Mouse (Mus musculus) midbrain, embryonic 14.5 days (tissue): ENCODE results near the gene Cacng1. TPM values are rescaled to one million over a fixed set of nuclear protein-coding genes. Genes with fewer than 3 reads are reported as not detected.
A peak's percentile ranks its signal among the peaks of the same experiment; 100 is the strongest.

Source experiments
- ATAC-seq: fragments of 200-750 bp; cut with Nextera tagmentation; 2 replicates; pipeline ENCODE4 v1.8.0; 2017; ENCODE audit warnings: moderate number of reproducible peaks, moderate library complexity; ENCODE audit not compliant: low FRiP score, low TSS enrichment
- DNase-seq: peaks from one replicate; pipeline ENCODE4 v3.0.0-alpha.2; 2015
- H3K27ac ChIP-seq: fragments of 300-500 bp; sonication (generic); replicated peaks from 2 replicates; pipeline ENCODE4 v1.5.1; 2014; ENCODE audit warnings: mild to moderate bottlenecking, low read depth, low read length, moderate library complexity
- H3K27me3 ChIP-seq: fragments of 300-500 bp; sonication (generic); 2 replicates; pipeline ENCODE4 v1.6.1; 2014; ENCODE audit warnings: low read length, control low read depth, mixed read lengths; ENCODE audit not compliant: control insufficient read depth, insufficient read depth
- H3K36me3 ChIP-seq: fragments of 300-500 bp; sonication (generic); 2 replicates; pipeline ENCODE4 v1.6.1; 2014; ENCODE audit warnings: low read length, control low read depth; ENCODE audit not compliant: control insufficient read depth, insufficient read depth
- H3K4me1 ChIP-seq: fragments of 300-500 bp; sonication (generic); 2 replicates; pipeline ENCODE4 v1.6.1; 2014; ENCODE audit warnings: mild to moderate bottlenecking, antibody characterized with exemption, low read length, control low read depth; ENCODE audit not compliant: control insufficient read depth, insufficient read depth
- H3K4me2 ChIP-seq: fragments of 300-500 bp; sonication (generic); 2 replicates; pipeline ENCODE4 v1.6.1; 2014; ENCODE audit warnings: mild to moderate bottlenecking, low read length, moderate library complexity
- H3K4me3 ChIP-seq: fragments of 300-500 bp; sonication (generic); replicated peaks from 2 replicates; pipeline ENCODE4 v1.5.1; 2014; ENCODE audit warnings: low read depth, low read length
- H3K9ac ChIP-seq: fragments of 300-500 bp; sonication (generic); replicated peaks from 2 replicates; pipeline ENCODE4 v1.6.1; 2014; ENCODE audit warnings: mild to moderate bottlenecking, low read length, moderate library complexity
- H3K9me3 ChIP-seq: fragments of 300-500 bp; sonication (generic); 2 replicates; pipeline ENCODE4 v1.6.1; 2016; ENCODE audit warnings: low read length, control low read depth, mixed read lengths; ENCODE audit not compliant: control insufficient read depth
- WGBS: fragments of 180-500 bp; shearing (Covaris S2); extraction: QIAGEN DNeasy Blood & Tissue Kit; methylation state at CpG from one replicate; pipeline ENCODE4 v1.1.7; 2014; 5-methylcytosine and 5-hydroxymethylcytosine counted together
- polyA plus RNA-seq: library from polyadenylated mRNA; unstranded; fragments of >200 nt; fragmentation: Nextera tagmentation; extraction: Ambion mirVana; gene quantifications from 2 replicates; pipeline ENCODE4 v1.2.1, GENCODE M21; 2014

Gene Cacng1
- polyA plus RNA-seq, 1 experiment from 2014 or later, result 0.45 TPM

GRCm38 (mm10) chr11:107699967-107700366 is 16.4 kb downstream of the Cacng1 start:
- ATAC-seq, result no peak
- H3K27ac ChIP-seq, result no peak overlapping the region
- 0 out of 2 replicates have a peak, but pooled peaks cover 3% of the 10 kb centered on the region for H3K4me1 ChIP-seq
- WGBS, result 98% methylated on average over 4 of the region's 4 CpGs
- DNase-seq, result no peak
- no peak overlapping the region for H3K9ac ChIP-seq
- no peaks in the 10 kb centered on the region; the same call in 1 of the 2 replicates for H3K27me3 ChIP-seq
- no peak overlapping the region for H3K4me2 ChIP-seq
- no peak overlapping the region for H3K4me3 ChIP-seq
- H3K9me3 ChIP-seq, result no peaks in the 10 kb centered on the region
- no peaks in the 10 kb centered on the region for H3K36me3 ChIP-seq

- no peaks in the 10 kb centered on the region for H3K27me3 ChIP-seq
- H3K4me1 ChIP-seq, result no peaks in the 10 kb centered on the region
- no peaks in the 10 kb centered on the region for H3K9me3 ChIP-seq
These were observed 23.0 kb downstream of the Cacng1 start for GRCm38 (mm10) chr11:107693338-107693737.

GRCm38 (mm10) chr11:107691569-107691968 is 24.8 kb downstream of the Cacng1 start:
- no peaks in the 10 kb centered on the region for H3K9me3 ChIP-seq
- ATAC-seq, result no peak
- 70% methylated on average over 8 of the region's 8 CpGs for WGBS
- no peak overlapping the region for H3K27ac ChIP-seq
- peak; percentile 25 for DNase-seq
- no peaks in the 10 kb centered on the region for H3K27me3 ChIP-seq
- no peak overlapping the region for H3K4me2 ChIP-seq
- H3K4me3 ChIP-seq, result no peak overlapping the region
- no peak overlapping the region for H3K9ac ChIP-seq
- peaks cover 7% of the 10 kb centered on the region for H3K36me3 ChIP-seq
- H3K4me1 ChIP-seq, result no peaks in the 10 kb centered on the region

More at GRCm38 (mm10) chr11:107693338-107693737, 23.0 kb downstream of the Cacng1 start:
- DNase-seq, result no peak
- Histone ChIP-seq H3K4me2 (no peak overlapping the region), H3K4me3 (no peak overlapping the region), H3K9ac (no peak overlapping the region), H3K36me3 (peaks cover 2% of the 10 kb centered on the region), H3K27ac (no peak overlapping the region)
- 84% methylated on average over 6 of the region's 6 CpGs for WGBS
- ATAC-seq, result no peak

- Histone ChIP-seq H3K4me2 (no peak overlapping the region), H3K4me3 (no peak overlapping the region), H3K9ac (no peak overlapping the region), H3K36me3 (peaks cover 21% of the 10 kb centered on the region), H3K4me1 (peaks cover 8% of the 10 kb centered on the region), H3K27ac (no peak overlapping the region), H3K9me3 (no peaks in the 10 kb centered on the region), H3K27me3 (no peaks in the 10 kb centered on the region)
- DNase-seq (no peak), ATAC-seq (no peak)
- 97% methylated on average over 10 of the region's 10 CpGs for WGBS
These were observed 27.8 kb downstream of the Cacng1 start for GRCm38 (mm10) chr11:107688480-107688879.

GRCm38 (mm10) chr11:107686290-107686689 is 30.0 kb downstream of the Cacng1 start:
- no peak overlapping the region for H3K4me2 ChIP-seq
- H3K27me3 ChIP-seq, result no peaks in the 10 kb centered on the region
- WGBS, result 89% methylated on average over 20 of the region's 20 CpGs
- H3K4me1 ChIP-seq, result peaks cover 27% of the 10 kb centered on the region
- H3K27ac ChIP-seq, result no peak overlapping the region
- H3K4me3 ChIP-seq, result no peak overlapping the region
- no peak for DNase-seq
- H3K36me3 ChIP-seq, result peaks cover 21% of the 10 kb centered on the region
- H3K9ac ChIP-seq, result no peak overlapping the region
- ATAC-seq, result no peak
- no peaks in the 10 kb centered on the region for H3K9me3 ChIP-seq

GRCm38 (mm10) chr11:107683544-107684465 is 32.5 kb downstream of the Cacng1 start:
- 45% methylated on average over 19 of the region's 19 CpGs for WGBS
- Histone ChIP-seq H3K4me3 (no peak overlapping the region), H3K4me1 (peaks cover 27% of the 10 kb centered on the region), H3K9ac (no peak overlapping the region), H3K36me3 (peaks cover 21% of the 10 kb centered on the region), H3K9me3 (no peaks in the 10 kb centered on the region), H3K27me3 (no peaks in the 10 kb centered on the region), H3K4me2 (no peak overlapping the region), H3K27ac (peak overlapping the region; percentile 61)
- DNase-seq, result peak; percentile 46
- ATAC-seq, result no peak; the same call in 1 of the 2 replicates

- peaks cover 16% of the 10 kb centered on the region for H3K36me3 ChIP-seq
- no peak overlapping the region for H3K4me3 ChIP-seq
- H3K9me3 ChIP-seq, result no peaks in the 10 kb centered on the region
- peak overlapping the region; percentile 61 for H3K27ac ChIP-seq
- no peak overlapping the region for H3K9ac ChIP-seq
- no peaks in the 10 kb centered on the region for H3K27me3 ChIP-seq
- ATAC-seq, result no peak
- H3K4me1 ChIP-seq, result peaks cover 27% of the 10 kb centered on the region
- 25% methylated on average over 9 of the region's 9 CpGs for WGBS
- DNase-seq, result peak; percentile 61
- no peak overlapping the region for H3K4me2 ChIP-seq
These were observed 33.5 kb downstream of the Cacng1 start for GRCm38 (mm10) chr11:107682694-107683355.

GRCm38 (mm10) chr11:107676207-107676940 is 39.9 kb downstream of the Cacng1 start:
- no peaks in the 10 kb centered on the region for H3K9me3 ChIP-seq
- DNase-seq (peak; percentile 42), ATAC-seq (no peak)
- H3K4me1 ChIP-seq, result peaks cover 8% of the 10 kb centered on the region
- H3K27me3 ChIP-seq, result no peaks in the 10 kb centered on the region
- no peak overlapping the region for H3K9ac ChIP-seq
- 32% methylated on average over 17 of the region's 17 CpGs for WGBS
- peaks cover 29% of the 10 kb centered on the region for H3K36me3 ChIP-seq
- no peak overlapping the region for H3K4me3 ChIP-seq
- H3K4me2 ChIP-seq, result peak overlapping the region; percentile 17; the same call in 1 of the 2 replicates
- peak overlapping the region; percentile 22; the same call in 1 of the 2 replicates for H3K27ac ChIP-seq
